Comparison of ENCODE assay signal across 16 mouse cellular contexts in the genomic region with DNA sequence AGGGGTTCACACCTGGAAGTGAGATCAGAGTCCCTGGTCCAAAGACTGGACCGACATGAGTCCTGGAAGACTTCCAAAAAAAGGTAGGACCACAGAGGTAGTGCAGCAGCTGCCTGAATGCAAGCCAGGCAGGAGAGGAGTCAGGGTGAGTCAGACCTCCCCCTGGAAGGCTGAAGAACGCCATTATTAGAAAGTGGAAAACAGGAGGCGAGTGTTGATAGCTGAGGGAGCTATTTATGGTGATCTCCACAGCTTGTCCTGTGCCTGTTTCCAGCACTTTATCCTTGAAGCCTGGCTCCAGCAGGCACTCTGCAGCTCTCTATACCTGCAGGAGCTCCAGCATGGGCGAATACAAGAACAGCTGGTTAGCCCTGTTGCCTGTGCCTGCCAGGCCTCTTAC. TPM values are rescaled to one million over a fixed set of nuclear protein-coding genes. Genes with fewer than 3 reads are reported as not detected.
DNase-seq lines count a peak whose midpoint lies in the region; ATAC-seq lines count a peak whose summit lies in the region.
"Had no signal": no experiment of that assay in that cellular context is flagged by ENCODE, and none has a peak within 500 bp of the region (broad histone marks: within the 10 kb centered on the region; RNA-seq: fewer than 3 reads in every experiment).

No protein-coding gene starts in this region.

- 27% methylated on average over 4 of the region's 4 CpGs for WGBS in heart, embryonic 16.5 days

- no peaks in the 10 kb centered on the region for H3K9me3 ChIP-seq in heart, embryonic 16.5 days (replicated peaks; ENCODE audit: control insufficient read depth, low read length)
- H3K9me3 ChIP-seq: hindbrain, embryonic 12.5 days; limb, embryonic 15.5 days; lung, embryonic 15.5 days had no signal

- peak overlapping the region; percentile 68 for H3K9ac ChIP-seq in heart, embryonic 16.5 days (ENCODE audit: low read length)
- H3K9ac ChIP-seq: hindbrain, embryonic 12.5 days; limb, embryonic 15.5 days; lung, embryonic 15.5 days had no signal

- no peak overlapping the region for H3K4me3 ChIP-seq in heart, embryonic 16.5 days (ENCODE audit: low read length)
- H3K4me3 ChIP-seq: hindbrain, embryonic 12.5 days; limb, embryonic 15.5 days; lung, embryonic 15.5 days had no signal

- H3K4me1 ChIP-seq in heart, embryonic 16.5 days (ENCODE audit: control insufficient read depth, insufficient read depth, low read length), result peaks cover 42% of the 10 kb centered on the region

- no peaks in the 10 kb centered on the region for H3K36me3 ChIP-seq in heart, embryonic 16.5 days (ENCODE audit: control insufficient read depth, insufficient read depth)
- H3K36me3 ChIP-seq: hindbrain, embryonic 12.5 days; limb, embryonic 15.5 days; lung, embryonic 15.5 days had no signal

- peak; percentile 30 for ATAC-seq in heart, embryonic 16.5 days (replicated peaks; ENCODE audit: extremely low read depth, insufficient read depth, low FRiP score)
- ATAC-seq: forebrain, embryonic 16.5 days; Patski had no signal

- no peaks in the 10 kb centered on the region for H3K27me3 ChIP-seq in heart, embryonic 16.5 days (ENCODE audit: control insufficient read depth, insufficient read depth, low read length)
- H3K27me3 ChIP-seq: hindbrain, embryonic 12.5 days; limb, embryonic 15.5 days; lung, embryonic 15.5 days; Patski had no signal

- peak; percentile 56 for DNase-seq in gastrocnemius, postnatal 25 days
- no peak for DNase-seq in gastrocnemius, postnatal 4 days (ENCODE audit: low spot score in 2 of 2)
- peak; percentile 73 for DNase-seq in NIH3T3 (ENCODE audit: low read depth)
- peak; percentile 86 for DNase-seq in brain, adult 2 months (ENCODE audit: low read depth, low spot score)
- DNase-seq in cerebellum, adult 18-20 months, result no peak
- no peak for DNase-seq in layer of hippocampus, postnatal 10 days (ENCODE audit: low spot score in 2 of 2)
- DNase-seq: adrenal gland, adult 8-10 months; cerebellum, adult 11-12 months; kidney, adult 11 months; spleen, adult 18-20 months had no signal

- H3K27ac ChIP-seq in heart, embryonic 16.5 days (ENCODE audit: low read length), result peak overlapping the region; percentile 97
- H3K27ac ChIP-seq: hindbrain, embryonic 12.5 days; limb, embryonic 15.5 days; lung, embryonic 15.5 days had no signal

- peak overlapping the region; percentile 41 for H3K4me2 ChIP-seq in heart, embryonic 16.5 days (ENCODE audit: low read depth, low read length)
- H3K4me2 ChIP-seq: hindbrain, embryonic 12.5 days; limb, embryonic 15.5 days; lung, embryonic 15.5 days had no signal

RNA-seq across cellular contexts. Expression of gene Idh2, which starts 4.0 kb away (rescaled TPM):
- total RNA-seq in gastrocnemius, postnatal 25 days (2021), result 100 to 1,000 TPM; 102 to 256 TPM
- 100 to 1,000 TPM; 433 to 473 TPM for total RNA-seq in gastrocnemius, postnatal 4 days (2021)
- 2,779 and 2,782 TPM in 2 replicates for polyA plus RNA-seq in heart, embryonic 16.5 days (2015; fragmentation: Nextera tagmentation; extraction: Ambion mirVana)
- total RNA-seq in layer of hippocampus, postnatal 10 days (2021), result 10 to 100 TPM; 60.9 to 67.7 TPM

Comparison
In these comparisons a context has a peak if more than half of its experiments do, and no peak if none do; other contexts are left out.
1. DNase-seq: peak in gastrocnemius, postnatal 25 days (single experiment), NIH3T3 (single experiment) and brain, adult 2 months (single experiment); none in gastrocnemius, postnatal 4 days (0 of 2), cerebellum, adult 18-20 months (0 of 2) and layer of hippocampus, postnatal 10 days (0 of 2).